Mouse (Mus musculus): ENCODE data around the gene Myl6. TPM values are rescaled to one million over a fixed set of nuclear protein-coding genes. Genes with fewer than 3 reads are reported as not detected.
A peak's percentile ranks its signal among the peaks of the same experiment; 100 is the strongest.
"Not testable (repeated sequence)": the region's sequence is repeated elsewhere in the genome, so short reads cannot be mapped to it uniquely, and the experiment has no call there.

Gene Myl6
- polyA plus RNA-seq, 1 experiment from 2014 or later: 2,049 TPM

GRCm38 (mm10) chr10:128511189-128511588 is 17.2 kb upstream of the Myl6 start:
- DNase-seq (ENCODE audit: low spot score) (no peak), ATAC-seq (no peak)
- Histone ChIP-seq H3K4me1 (ENCODE audit: insufficient read depth, low read depth, low read length) (0 out of 2 replicates have a peak, but pooled peaks cover 3% of the 10 kb centered on the region), H3K27me3 (replicated peaks; ENCODE audit: insufficient read depth, low read length) (no peaks in the 10 kb centered on the region), H3K4me3 (ENCODE audit: low read depth, low read length) (no peak overlapping the region), H3K4me2 (replicated peaks; ENCODE audit: low read depth, low read length) (no peak overlapping the region), H3K27ac (ENCODE audit: low read length) (no peak overlapping the region), H3K9ac (replicated peaks; ENCODE audit: low read depth) (no peak overlapping the region), H3K36me3 (ENCODE audit: insufficient read depth, low read length) (peaks cover 43% of the 10 kb centered on the region), H3K9me3 (ENCODE audit: low read length) (no peaks in the 10 kb centered on the region)
- WGBS: 86% methylated on average over 9 of the region's 9 CpGs
- TF ChIP-seq CTCF (IDR thresholded peaks at IDR 0.05) (no peak), EP300 (IDR thresholded peaks at IDR 0.05) (no peak)

GRCm38 (mm10) chr10:128510301-128510700 is 16.4 kb upstream of the Myl6 start:
- ATAC-seq (no peak), DNase-seq (ENCODE audit: low spot score) (no peak)
- Histone ChIP-seq H3K27me3 (replicated peaks; ENCODE audit: insufficient read depth, low read length) (no peaks in the 10 kb centered on the region), H3K36me3 (ENCODE audit: insufficient read depth, low read length) (peaks cover 34% of the 10 kb centered on the region), H3K4me3 (ENCODE audit: low read depth, low read length) (no peak overlapping the region), H3K9me3 (ENCODE audit: low read length) (no peaks in the 10 kb centered on the region), H3K9ac (replicated peaks; ENCODE audit: low read depth) (no peak overlapping the region; the same call in 1 of the 2 replicates), H3K4me2 (replicated peaks; ENCODE audit: low read depth, low read length) (no peak overlapping the region), H3K4me1 (ENCODE audit: insufficient read depth, low read depth, low read length) (0 out of 2 replicates have a peak, but pooled peaks cover 3% of the 10 kb centered on the region), H3K27ac (ENCODE audit: low read length) (no peak overlapping the region)
- 74% methylated on average over 11 of the region's 11 CpGs for WGBS
- no peak for TF ChIP-seq EP300 (IDR thresholded peaks at IDR 0.05)
- no peak for TF ChIP-seq CTCF (IDR thresholded peaks at IDR 0.05)

DNA sequence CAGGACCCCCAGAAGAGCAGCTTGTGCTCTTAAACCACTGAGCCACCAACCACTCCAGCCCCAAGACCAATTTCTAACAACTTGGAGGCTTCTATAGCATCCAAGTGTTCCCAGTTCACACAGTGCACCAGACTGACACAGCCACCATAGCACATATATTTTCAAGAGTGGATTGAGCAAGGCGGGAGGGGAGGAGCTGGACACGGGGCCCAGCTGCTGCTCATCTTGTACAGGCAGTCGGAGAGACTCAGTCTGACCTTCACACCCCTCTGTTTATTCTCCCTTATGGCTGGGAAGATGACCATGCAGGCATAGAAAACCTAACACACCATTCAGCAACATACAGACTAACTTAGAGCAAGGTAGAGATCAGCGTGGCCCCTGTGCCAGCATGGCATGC is 15.9 kb upstream of the Myl6 start:
- TF ChIP-seq CTCF (IDR thresholded peaks at IDR 0.05): no peak
- DNase-seq (ENCODE audit: low spot score) (peak; percentile 83), ATAC-seq (peak; percentile 85)
- Histone ChIP-seq H3K9me3 (ENCODE audit: low read length) (no peaks in the 10 kb centered on the region), H3K27me3 (replicated peaks; ENCODE audit: insufficient read depth, low read length) (no peaks in the 10 kb centered on the region), H3K9ac (replicated peaks; ENCODE audit: low read depth) (no peak overlapping the region), H3K4me3 (ENCODE audit: low read depth, low read length) (no peak overlapping the region), H3K4me1 (ENCODE audit: insufficient read depth, low read depth, low read length) (0 out of 2 replicates have a peak, but pooled peaks cover 3% of the 10 kb centered on the region), H3K4me2 (replicated peaks; ENCODE audit: low read depth, low read length) (no peak overlapping the region), H3K36me3 (ENCODE audit: insufficient read depth, low read length) (peaks cover 29% of the 10 kb centered on the region), H3K27ac (ENCODE audit: low read length) (no peak overlapping the region)
- 56% methylated on average over 4 of the region's 4 CpGs for WGBS

- no peak overlapping the region for H3K4me3 ChIP-seq (ENCODE audit: low read depth, low read length)
- H3K27me3 ChIP-seq (replicated peaks; ENCODE audit: insufficient read depth, low read length): no peaks in the 10 kb centered on the region
- TF ChIP-seq CTCF (IDR thresholded peaks at IDR 0.05) (no peak), EP300 (IDR thresholded peaks at IDR 0.05) (no peak)
- H3K4me1 ChIP-seq (ENCODE audit: insufficient read depth, low read depth, low read length): 0 out of 2 replicates have a peak, but pooled peaks cover 3% of the 10 kb centered on the region
- DNase-seq (ENCODE audit: low spot score): no peak
- WGBS: 84% methylated on average over 9 of the region's 9 CpGs
- no peak for ATAC-seq
- H3K4me2 ChIP-seq (replicated peaks; ENCODE audit: low read depth, low read length): no peak overlapping the region
- peak overlapping the region; percentile 39; the same call in 1 of the 2 replicates for H3K27ac ChIP-seq (ENCODE audit: low read length)
- no peaks in the 10 kb centered on the region for H3K9me3 ChIP-seq (ENCODE audit: low read length)
- no peak overlapping the region for H3K9ac ChIP-seq (replicated peaks; ENCODE audit: low read depth)
- H3K36me3 ChIP-seq (ENCODE audit: insufficient read depth, low read length): peaks cover 28% of the 10 kb centered on the region
Observed at GRCm38 (mm10) chr10:128509203-128509602, 15.3 kb upstream of the Myl6 start.

DNA sequence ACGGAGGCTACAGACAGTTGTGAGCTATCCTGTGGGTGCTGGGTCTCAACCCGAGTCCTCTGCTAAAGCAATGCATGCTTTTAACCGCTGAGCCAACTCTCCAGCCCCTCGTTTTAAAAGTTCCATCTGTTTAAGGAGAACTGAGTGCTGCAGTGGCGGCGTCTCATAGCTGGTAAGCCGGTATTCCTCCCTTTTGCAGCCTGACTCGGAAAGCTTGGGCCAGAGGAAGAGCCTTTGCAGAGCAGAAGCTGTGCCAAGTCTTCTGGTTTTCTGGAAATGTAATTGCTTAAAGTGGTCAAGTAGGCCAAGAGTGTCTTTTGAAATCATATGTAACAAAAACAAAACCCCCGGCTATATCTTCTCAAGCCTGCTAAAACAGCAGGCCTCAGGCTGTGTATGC is 14.3 kb upstream of the Myl6 start:
- H3K9ac ChIP-seq (replicated peaks; ENCODE audit: low read depth): no peak overlapping the region
- peak overlapping the region; percentile 39; the same call in 1 of the 2 replicates for H3K27ac ChIP-seq (ENCODE audit: low read length)
- ATAC-seq: peak; percentile 29; the same call in 1 of the 2 replicates
- no peak for TF ChIP-seq CTCF (IDR thresholded peaks at IDR 0.05)
- no peak for TF ChIP-seq EP300 (IDR thresholded peaks at IDR 0.05)
- 0 out of 2 replicates have a peak, but pooled peaks cover 3% of the 10 kb centered on the region for H3K4me1 ChIP-seq (ENCODE audit: insufficient read depth, low read depth, low read length)
- H3K27me3 ChIP-seq (replicated peaks; ENCODE audit: insufficient read depth, low read length): no peaks in the 10 kb centered on the region
- 45% methylated on average over 9 of the region's 9 CpGs for WGBS
- no peaks in the 10 kb centered on the region for H3K9me3 ChIP-seq (ENCODE audit: low read length)
- no peak overlapping the region for H3K4me2 ChIP-seq (replicated peaks; ENCODE audit: low read depth, low read length)
- peaks cover 20% of the 10 kb centered on the region for H3K36me3 ChIP-seq (ENCODE audit: insufficient read depth, low read length)
- peak; percentile 81 for DNase-seq (ENCODE audit: low spot score)
- H3K4me3 ChIP-seq (ENCODE audit: low read depth, low read length): no peak overlapping the region

DNA sequence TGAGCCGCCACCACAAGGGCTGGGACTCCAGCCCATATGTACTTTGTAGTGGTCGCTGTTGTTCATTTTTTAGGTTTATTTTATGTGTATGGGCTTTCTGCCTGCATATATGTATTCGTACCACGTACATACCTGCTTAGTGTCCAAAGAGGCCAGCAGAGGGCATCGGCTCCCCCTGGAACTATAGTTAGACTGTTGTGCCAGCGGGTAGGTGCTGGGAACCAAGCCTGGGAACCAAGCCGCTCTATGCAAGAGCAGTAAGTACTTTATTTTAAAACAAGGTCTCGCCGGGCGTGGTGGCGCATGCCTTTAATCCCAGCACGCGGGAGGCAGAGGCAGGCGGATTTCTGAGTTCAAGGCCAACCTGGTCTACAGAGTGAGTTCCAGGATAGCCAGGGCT is 12.0 kb upstream of the Myl6 start:
- Histone ChIP-seq H3K27ac (ENCODE audit: low read length) (no peak overlapping the region), H3K4me1 (ENCODE audit: insufficient read depth, low read depth, low read length) (0 out of 2 replicates have a peak, but pooled peaks cover 3% of the 10 kb centered on the region), H3K9ac (replicated peaks; ENCODE audit: low read depth) (no peak overlapping the region), H3K4me3 (ENCODE audit: low read depth, low read length) (no peak overlapping the region), H3K9me3 (ENCODE audit: low read length) (no peaks in the 10 kb centered on the region), H3K27me3 (replicated peaks; ENCODE audit: insufficient read depth, low read length) (no peaks in the 10 kb centered on the region), H3K36me3 (ENCODE audit: insufficient read depth, low read length) (peaks cover 9% of the 10 kb centered on the region; the same call in 1 of the 2 replicates), H3K4me2 (replicated peaks; ENCODE audit: low read depth, low read length) (no peak overlapping the region)
- no peak for DNase-seq (ENCODE audit: low spot score)
- peak; percentile 25 for TF ChIP-seq CTCF (IDR thresholded peaks at IDR 0.05)
- TF ChIP-seq EP300 (IDR thresholded peaks at IDR 0.05): no peak
- ATAC-seq: no peak
- WGBS: 95% methylated on average over 14 of the region's 14 CpGs

GRCm38 (mm10) chr10:128505371-128505667 is 11.4 kb upstream of the Myl6 start:
- not testable (repeated sequence) for H3K4me3 ChIP-seq (ENCODE audit: low read depth, low read length); ATAC-seq; H3K36me3 ChIP-seq (ENCODE audit: insufficient read depth, low read length); DNase-seq (ENCODE audit: low spot score); H3K27me3 ChIP-seq (replicated peaks; ENCODE audit: insufficient read depth, low read length); H3K4me2 ChIP-seq (replicated peaks; ENCODE audit: low read depth, low read length); H3K4me1 ChIP-seq (ENCODE audit: insufficient read depth, low read depth, low read length); H3K9ac ChIP-seq (replicated peaks; ENCODE audit: low read depth); H3K27ac ChIP-seq (ENCODE audit: low read length); H3K9me3 ChIP-seq (ENCODE audit: low read length)
- 72% methylated on average over 5 of the region's 5 CpGs for WGBS
